Mouse (Mus musculus) liver, adult 2 months (tissue): Measurements from ENCODE around the gene Grtp1.

ENCODE experiments used
- CTCF ChIP-seq: fragments of 200-500 bp; IDR thresholded peaks from 2 replicates; pipeline ENCODE4 v1.5.1; 2011; ENCODE audit warnings: low read depth, low read length, control low read depth
- POLR2A ChIP-seq: fragments of 200-500 bp; IDR thresholded peaks from 2 replicates; pipeline ENCODE4 v1.6.1; 2011; ENCODE audit warnings: low read length, control low read depth; ENCODE audit not compliant: insufficient read depth; ENCODE audit errors: extremely low read depth

DNA sequence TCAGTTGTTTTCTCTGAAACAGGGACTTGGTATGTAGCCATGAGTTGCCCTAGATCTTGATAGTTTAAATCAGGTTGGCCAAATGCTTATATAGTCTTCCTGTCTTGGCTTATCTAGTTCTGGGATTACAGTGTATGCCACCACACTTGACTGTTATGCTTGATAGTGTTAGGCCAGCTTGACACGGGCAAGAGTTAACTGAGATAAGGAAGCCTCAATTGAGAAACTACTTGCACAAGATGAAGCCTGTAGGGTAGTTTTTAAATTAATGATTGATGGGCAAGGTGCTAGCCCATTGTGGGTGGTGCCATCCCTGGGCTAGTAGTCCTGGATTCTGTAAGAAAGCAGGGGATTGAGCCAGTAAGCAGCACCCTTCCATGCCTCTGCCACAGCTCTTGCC lies 36.9 kb downstream of the Grtp1 start:
- TF ChIP-seq CTCF (no peak), POLR2A (no peak)
